Mouse (Mus musculus): ENCODE measurements at regions not wholly inside any gene's neighbourhood (a gene's known extent, or its start where the extent isn't known, plus 50 kb on each side); places are given as distances from the start of the nearest gene placed in this dataset.

DNA sequence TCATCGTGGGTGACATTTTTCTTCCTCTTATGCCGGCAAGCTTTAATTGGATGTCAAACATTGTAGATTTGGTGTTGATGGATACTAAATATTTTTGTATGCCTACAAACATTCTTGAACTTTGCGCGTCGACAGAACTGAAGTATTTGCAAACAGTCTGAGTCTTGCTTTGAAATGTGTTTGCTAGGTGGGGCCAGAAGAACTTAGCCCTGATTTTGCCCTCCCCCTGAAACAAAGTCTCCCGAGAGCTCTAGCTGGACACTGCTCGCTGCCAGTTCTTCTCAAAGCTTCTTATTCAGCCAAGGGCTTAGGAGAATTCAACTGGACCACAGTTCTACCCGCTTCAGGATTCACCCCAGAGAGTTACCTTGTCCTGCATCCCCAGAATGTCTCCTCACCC, 133.0 kb downstream of the Rpap3 start:
- Histone ChIP-seq H3K9ac (no peak overlapping the region), H3K27ac (no peak overlapping the region), H3K4me2 (no peak overlapping the region), H3K4me1 (no peaks in the 10 kb centered on the region), H3K9me3 (no peaks in the 10 kb centered on the region), H3K4me3 (no peak overlapping the region), H3K36me3 (no peaks in the 10 kb centered on the region), H3K27me3 (no peaks in the 10 kb centered on the region)
- WGBS, result 88% methylated on average over 8 of the region's 8 CpGs
- ATAC-seq (ENCODE audit: insufficient number of reproducible peaks, insufficient read depth, low FRiP score, low TSS enrichment, low read depth), result no peak

DNA sequence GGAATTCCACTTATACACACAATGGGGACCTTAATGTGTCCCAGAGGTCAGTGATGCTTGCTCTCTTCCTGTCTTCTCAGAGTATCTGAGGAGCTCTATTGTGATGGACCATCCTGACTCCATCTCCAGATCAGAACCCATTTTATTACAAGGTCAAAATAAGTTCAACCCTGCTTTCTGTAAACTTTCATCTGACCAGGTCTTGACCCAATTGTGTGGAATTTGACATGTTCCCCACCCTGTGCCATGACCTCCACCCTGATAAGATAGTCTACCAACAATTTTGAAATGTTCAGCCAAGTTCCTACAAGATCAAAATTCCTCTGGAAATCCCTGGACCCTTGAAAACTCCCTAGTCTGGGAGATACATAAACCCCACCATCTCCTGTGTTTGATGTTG, 133.7 kb downstream of the Rpap3 start:
- Histone ChIP-seq H3K9me3 (no peaks in the 10 kb centered on the region), H3K4me1 (no peaks in the 10 kb centered on the region), H3K9ac (no peak overlapping the region), H3K36me3 (no peaks in the 10 kb centered on the region), H3K27me3 (no peaks in the 10 kb centered on the region), H3K4me2 (no peak overlapping the region), H3K4me3 (no peak overlapping the region), H3K27ac (no peak overlapping the region)
- no peak for ATAC-seq (ENCODE audit: insufficient number of reproducible peaks, insufficient read depth, low FRiP score, low TSS enrichment, low read depth)

DNA sequence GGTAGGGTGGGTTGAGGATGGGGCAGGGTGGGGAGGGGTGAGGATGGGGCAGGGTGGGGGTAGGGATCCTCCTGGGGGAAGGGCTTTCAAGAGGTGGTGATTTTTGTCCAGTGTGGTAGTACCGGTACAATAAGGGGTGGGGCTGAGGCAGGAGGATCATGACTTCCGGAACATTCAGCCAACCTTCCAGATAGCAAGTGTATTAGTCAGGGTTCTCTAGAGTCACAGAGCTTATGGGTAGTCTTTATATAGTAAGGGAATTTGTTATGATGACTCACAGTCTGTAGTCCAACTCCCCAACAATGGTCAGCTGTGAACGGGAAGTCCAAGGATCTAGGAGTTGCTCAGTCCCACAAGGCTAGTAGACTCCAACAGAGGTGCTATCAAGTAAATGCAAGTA, 145.5 kb downstream of the Rpap3 start:
- no peaks in the 10 kb centered on the region for H3K36me3 ChIP-seq
- peaks cover 7% of the 10 kb centered on the region for H3K9me3 ChIP-seq
- no peaks in the 10 kb centered on the region for H3K4me1 ChIP-seq
- H3K27me3 ChIP-seq, result no peaks in the 10 kb centered on the region
- no peak overlapping the region for H3K9ac ChIP-seq
- no peak overlapping the region for H3K27ac ChIP-seq
- WGBS, result 98% methylated on average over 3 of the region's 3 CpGs
- no peak for ATAC-seq (ENCODE audit: insufficient number of reproducible peaks, insufficient read depth, low FRiP score, low TSS enrichment, low read depth)
- no peak overlapping the region for H3K4me3 ChIP-seq
- no peak overlapping the region for H3K4me2 ChIP-seq

DNA sequence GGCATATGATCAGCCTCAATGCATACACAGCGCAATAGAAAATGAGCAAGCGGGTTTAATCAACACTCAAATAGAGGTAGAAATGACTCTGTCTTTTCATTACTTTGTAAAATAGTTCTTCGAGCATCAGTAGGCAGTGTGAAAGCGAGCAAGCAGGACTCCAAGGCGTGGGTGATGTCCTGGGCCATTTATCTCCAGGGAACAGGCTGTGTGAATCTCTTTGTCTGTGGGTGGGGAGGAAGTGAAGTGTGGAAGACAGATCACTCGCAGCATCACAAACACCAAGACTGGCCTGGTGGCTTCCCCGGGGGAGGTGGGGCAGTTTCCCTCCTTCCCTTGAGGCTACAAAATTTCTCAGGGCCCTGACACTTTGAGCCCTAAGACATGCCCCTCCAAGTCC, 146.9 kb downstream of the Rpap3 start:
- H3K9ac ChIP-seq, result no peak overlapping the region
- H3K4me2 ChIP-seq, result no peak overlapping the region
- no peaks in the 10 kb centered on the region for H3K4me1 ChIP-seq
- no peaks in the 10 kb centered on the region for H3K36me3 ChIP-seq
- no peak overlapping the region for H3K4me3 ChIP-seq
- H3K27ac ChIP-seq, result no peak overlapping the region
- H3K9me3 ChIP-seq, result peaks cover 7% of the 10 kb centered on the region
- ATAC-seq (ENCODE audit: insufficient number of reproducible peaks, insufficient read depth, low FRiP score, low TSS enrichment, low read depth), result no peak
- WGBS, result 91% methylated on average over 7 of the region's 7 CpGs
- H3K27me3 ChIP-seq, result no peaks in the 10 kb centered on the region

DNA sequence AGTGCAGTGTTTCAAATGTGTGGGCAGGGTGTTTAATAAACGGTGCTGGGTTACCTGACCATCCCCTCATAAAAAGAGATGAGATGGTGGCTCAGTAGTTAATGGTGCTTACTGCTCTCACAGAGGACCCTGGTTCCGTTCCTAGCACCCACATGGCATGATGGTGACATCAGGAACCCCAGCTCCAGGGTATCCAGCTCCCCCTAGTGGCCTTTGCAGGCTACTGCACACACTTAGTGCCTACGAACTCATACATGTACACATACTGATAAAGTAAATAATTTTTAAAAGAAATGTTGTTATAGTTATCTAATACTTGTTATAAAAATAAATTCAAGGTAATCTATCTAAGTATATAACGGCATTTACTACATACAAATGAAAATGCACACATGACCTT, 157.3 kb downstream of the Rpap3 start:
- no peak overlapping the region for H3K4me2 ChIP-seq
- H3K9me3 ChIP-seq, result peaks cover 8% of the 10 kb centered on the region
- H3K27ac ChIP-seq, result no peak overlapping the region
- no peak overlapping the region for H3K9ac ChIP-seq
- H3K4me1 ChIP-seq, result no peaks in the 10 kb centered on the region
- H3K36me3 ChIP-seq, result no peaks in the 10 kb centered on the region
- no peak overlapping the region for H3K4me3 ChIP-seq
- whole genome bisulfite sequencing, result 89% methylated on average over 4 of the region's 4 CpGs
- H3K27me3 ChIP-seq, result no peaks in the 10 kb centered on the region
- ATAC-seq (ENCODE audit: insufficient number of reproducible peaks, insufficient read depth, low FRiP score, low TSS enrichment, low read depth), result no peak

DNA sequence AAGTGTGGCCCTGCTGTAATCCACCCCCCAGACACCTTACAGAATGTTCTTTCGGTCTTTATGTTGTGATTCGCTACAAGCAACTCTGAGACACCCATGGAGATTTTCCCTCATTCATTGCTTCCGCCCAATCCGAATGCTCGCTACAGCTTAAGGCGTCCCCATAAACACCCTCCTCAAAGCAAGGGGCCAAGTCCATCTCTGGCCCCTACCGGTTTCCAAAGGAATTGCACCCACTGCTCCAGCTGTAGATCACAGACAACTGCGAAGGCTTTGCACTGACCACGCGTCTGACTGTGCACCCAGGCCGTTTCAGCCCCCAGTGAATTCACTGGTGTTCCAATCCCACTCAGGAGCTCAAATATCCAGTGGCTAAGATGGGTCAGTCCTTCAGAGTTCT, 160.6 kb downstream of the Rpap3 start:
- H3K4me1 ChIP-seq, result no peaks in the 10 kb centered on the region
- H3K9ac ChIP-seq, result no peak overlapping the region
- no peak for ATAC-seq (ENCODE audit: insufficient number of reproducible peaks, insufficient read depth, low FRiP score, low TSS enrichment, low read depth)
- peaks cover 11% of the 10 kb centered on the region for H3K9me3 ChIP-seq
- no peaks in the 10 kb centered on the region for H3K36me3 ChIP-seq
- H3K4me2 ChIP-seq, result no peak overlapping the region
- H3K27ac ChIP-seq, result no peak overlapping the region
- no peak overlapping the region for H3K4me3 ChIP-seq
- no peaks in the 10 kb centered on the region for H3K27me3 ChIP-seq
- WGBS, result 85% methylated on average over 11 of the region's 11 CpGs

DNA sequence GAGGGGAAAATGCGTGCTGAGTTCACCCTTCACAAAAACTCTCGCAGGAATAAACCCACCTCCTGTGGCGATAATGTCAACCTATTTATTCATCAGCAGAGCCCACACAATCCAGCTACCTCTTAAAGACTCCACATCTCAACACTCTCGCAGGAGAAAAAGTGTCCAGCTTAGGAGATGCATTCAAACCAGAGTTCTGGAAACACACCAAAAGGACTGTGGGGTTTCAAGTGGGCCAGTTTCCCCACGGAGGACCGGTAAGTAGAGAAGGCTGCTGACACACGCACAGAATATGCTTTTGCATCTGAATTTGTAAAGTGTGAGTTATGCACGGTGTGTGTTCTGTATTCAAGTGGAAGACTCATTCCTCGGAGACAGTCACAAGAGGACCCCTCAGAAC, 164.0 kb downstream of the Rpap3 start:
- 79% methylated on average over 9 of the region's 9 CpGs for WGBS

DNA sequence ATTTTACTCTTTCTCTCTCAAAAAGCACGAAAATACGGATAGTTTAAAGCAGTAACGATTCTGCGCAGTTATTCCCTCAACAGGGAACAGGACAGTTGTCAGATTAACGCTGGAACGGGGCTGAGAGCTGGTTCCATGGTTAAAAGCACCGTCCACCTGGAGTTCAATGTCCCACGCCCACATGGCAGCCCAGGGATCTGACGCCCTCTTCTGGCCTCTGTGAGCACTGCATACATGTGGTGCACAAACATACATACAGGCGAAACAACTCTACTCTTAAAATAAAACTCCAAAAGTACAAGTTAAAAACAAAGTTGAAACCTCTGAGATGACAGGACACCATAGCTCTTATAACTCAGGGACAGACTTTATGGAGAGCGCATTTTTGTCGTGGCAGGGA, 169.5 kb downstream of the Rpap3 start:
- Histone ChIP-seq H3K9ac (no peak overlapping the region), H3K27me3 (no peaks in the 10 kb centered on the region), H3K4me3 (no peak overlapping the region), H3K9me3 (no peaks in the 10 kb centered on the region), H3K27ac (no peak overlapping the region), H3K4me2 (no peak overlapping the region), H3K36me3 (no peaks in the 10 kb centered on the region), H3K4me1 (0 out of 2 replicates have a peak, but pooled peaks cover 5% of the 10 kb centered on the region)
- 90% methylated on average over 12 of the region's 12 CpGs for WGBS
- ATAC-seq (ENCODE audit: insufficient number of reproducible peaks, insufficient read depth, low FRiP score, low TSS enrichment, low read depth), result no peak

More for the DNA sequence above, 164.0 kb downstream of the Rpap3 start:
- ATAC-seq (ENCODE audit: insufficient number of reproducible peaks, insufficient read depth, low FRiP score, low TSS enrichment, low read depth), result no peak
- H3K27ac ChIP-seq, result no peak overlapping the region
- no peak overlapping the region for H3K9ac ChIP-seq
- peaks cover 8% of the 10 kb centered on the region; the same call in 1 of the 2 replicates for H3K9me3 ChIP-seq
- no peaks in the 10 kb centered on the region for H3K27me3 ChIP-seq
- H3K36me3 ChIP-seq, result no peaks in the 10 kb centered on the region
- no peak overlapping the region for H3K4me2 ChIP-seq
- H3K4me1 ChIP-seq, result no peaks in the 10 kb centered on the region
- H3K4me3 ChIP-seq, result no peak overlapping the region

DNA sequence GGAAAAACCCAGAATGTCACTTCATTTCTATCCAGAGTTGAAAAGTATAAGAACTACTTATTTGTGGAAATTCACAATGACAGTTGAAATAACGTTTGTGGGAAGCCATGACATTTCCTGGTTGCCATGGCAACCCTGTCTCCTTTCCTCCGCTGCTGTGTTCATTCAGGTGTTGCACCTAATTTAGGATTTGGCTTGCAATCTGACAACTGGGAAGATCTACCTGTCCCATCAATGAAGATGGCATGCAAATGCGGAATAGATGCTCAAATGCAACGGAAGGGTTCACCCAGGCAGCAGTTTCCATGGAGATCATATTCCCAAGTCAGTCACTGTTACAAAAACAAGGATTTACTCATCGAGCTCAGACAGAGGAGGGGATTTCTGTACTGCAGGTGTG, 170.7 kb downstream of the Rpap3 start:
- Histone ChIP-seq H3K36me3 (no peaks in the 10 kb centered on the region), H3K9me3 (no peaks in the 10 kb centered on the region), H3K9ac (no peak overlapping the region), H3K4me1 (0 out of 2 replicates have a peak, but pooled peaks cover 5% of the 10 kb centered on the region), H3K27ac (no peak overlapping the region), H3K4me3 (no peak overlapping the region), H3K27me3 (no peaks in the 10 kb centered on the region), H3K4me2 (no peak overlapping the region)
- ATAC-seq (ENCODE audit: insufficient number of reproducible peaks, insufficient read depth, low FRiP score, low TSS enrichment, low read depth), result no peak
- 69% methylated on average over 5 of the region's 5 CpGs for WGBS

DNA sequence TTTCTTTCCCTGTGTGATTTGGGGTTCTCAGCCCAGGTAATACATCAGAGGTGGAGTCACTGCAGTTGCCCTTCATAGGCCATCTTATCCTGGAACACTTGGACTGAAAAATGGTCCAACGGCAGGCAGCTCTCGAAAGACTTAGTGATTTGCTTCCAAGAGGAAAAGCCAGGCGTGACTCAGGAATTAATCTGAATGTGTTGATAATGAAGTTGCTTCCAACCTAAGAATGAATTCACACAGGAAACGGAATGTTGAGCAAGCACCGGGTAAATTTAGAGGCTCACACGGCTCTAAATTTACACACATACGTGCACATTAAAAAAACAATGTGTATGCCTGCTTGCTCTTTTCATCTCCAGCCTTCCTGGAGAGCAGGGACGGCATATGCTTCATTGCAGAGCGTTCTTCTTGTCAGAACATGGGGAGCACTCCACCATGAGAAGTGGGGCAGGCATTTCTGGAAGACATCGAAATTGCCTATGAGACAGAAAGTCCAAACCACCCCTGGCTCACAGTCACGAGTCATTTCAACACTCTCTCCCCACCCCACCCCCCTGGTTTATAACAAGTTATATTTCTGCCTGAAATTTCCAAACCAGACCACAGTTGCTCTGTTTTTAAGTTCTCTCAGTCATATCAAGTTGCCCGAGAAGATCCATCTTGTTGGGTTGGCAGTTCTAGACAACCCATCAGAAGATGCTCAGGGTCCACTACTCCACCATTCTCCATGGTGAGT, 171.9 kb downstream of the Rpap3 start:
- Histone ChIP-seq H3K27ac (no peak overlapping the region), H3K27me3 (no peaks in the 10 kb centered on the region), H3K36me3 (no peaks in the 10 kb centered on the region), H3K9ac (no peak overlapping the region), H3K9me3 (no peaks in the 10 kb centered on the region), H3K4me1 (0 out of 2 replicates have a peak, but pooled peaks cover 5% of the 10 kb centered on the region), H3K4me2 (no peak overlapping the region), H3K4me3 (no peak overlapping the region)
- WGBS, result 82% methylated on average over 12 of the region's 12 CpGs
- ATAC-seq (ENCODE audit: insufficient number of reproducible peaks, insufficient read depth, low FRiP score, low TSS enrichment, low read depth), result no peak

DNA sequence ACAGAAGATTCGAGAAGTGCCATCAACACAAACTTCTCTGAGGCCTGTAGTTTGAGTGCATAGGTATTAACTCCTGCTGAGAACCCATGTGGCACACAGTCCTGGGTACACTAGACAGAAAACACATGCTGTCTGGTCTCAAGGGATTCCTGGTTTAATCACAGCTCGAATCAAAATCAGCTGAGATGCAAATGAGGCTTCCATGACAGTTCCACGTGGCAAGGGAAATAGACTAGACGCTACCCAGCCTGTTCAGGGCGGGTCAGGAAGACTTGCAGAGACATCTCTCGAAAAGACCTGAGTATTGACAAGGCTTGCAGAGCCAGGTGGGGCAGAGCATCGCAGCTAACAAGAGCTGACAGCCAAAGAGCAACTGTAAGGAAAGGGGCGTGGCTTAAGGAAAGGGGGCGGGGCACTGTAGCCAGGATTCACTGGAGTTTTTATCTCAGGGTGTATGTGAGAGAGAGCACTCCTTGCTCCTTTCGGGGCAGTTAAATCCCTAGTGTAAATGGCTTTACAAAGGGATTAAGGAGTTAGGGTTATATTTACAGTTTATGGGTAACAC, 173.2 kb downstream of the Rpap3 start:
- WGBS, result 45% methylated on average over 10 of the region's 10 CpGs
- Histone ChIP-seq H3K36me3 (no peaks in the 10 kb centered on the region), H3K9ac (no peak overlapping the region), H3K27me3 (no peaks in the 10 kb centered on the region), H3K4me2 (no peak overlapping the region), H3K4me3 (no peak overlapping the region), H3K27ac (no peak overlapping the region), H3K9me3 (no peaks in the 10 kb centered on the region), H3K4me1 (0 out of 2 replicates have a peak, but pooled peaks cover 5% of the 10 kb centered on the region)
- ATAC-seq (ENCODE audit: insufficient number of reproducible peaks, insufficient read depth, low FRiP score, low TSS enrichment, low read depth), result no peak

DNA sequence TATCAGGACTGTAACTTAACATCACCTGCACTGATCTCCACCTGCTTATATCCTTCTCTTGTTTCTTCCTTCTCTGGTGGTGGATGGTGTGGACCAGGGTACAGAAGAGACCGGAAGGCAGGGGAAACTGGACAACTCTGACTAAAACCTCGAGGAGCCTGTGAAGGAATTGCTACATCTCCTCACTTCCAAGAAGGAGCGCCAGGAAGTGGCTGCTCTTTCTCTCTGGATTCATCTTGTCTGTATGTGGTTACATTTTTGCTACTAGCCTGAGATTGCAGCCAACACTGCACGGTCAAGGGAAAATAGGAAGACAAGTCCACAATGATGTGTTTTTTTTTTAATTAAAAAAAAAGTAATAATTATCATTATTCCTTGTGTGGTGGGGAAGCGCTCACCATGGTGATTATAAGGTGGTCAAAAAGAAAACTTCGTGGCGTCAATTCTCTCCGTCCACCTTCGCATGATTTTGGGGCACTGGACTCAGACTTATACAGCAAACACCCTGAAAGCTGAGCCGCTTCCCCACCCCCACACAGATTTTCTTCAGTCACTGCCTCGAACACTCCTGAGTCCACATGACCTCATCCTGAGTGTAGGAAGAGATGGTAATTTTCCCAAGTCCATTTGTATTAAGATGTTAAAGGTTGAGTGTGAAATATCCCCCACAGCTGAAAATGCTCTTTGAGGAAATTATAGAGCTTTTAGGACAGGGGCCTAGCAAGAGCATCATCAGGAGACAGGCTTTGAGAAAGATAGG, 177.2 kb downstream of the Rpap3 start:
- H3K4me3 ChIP-seq, result no peak overlapping the region
- H3K27me3 ChIP-seq, result no peaks in the 10 kb centered on the region
- H3K36me3 ChIP-seq, result no peaks in the 10 kb centered on the region
- ATAC-seq (ENCODE audit: insufficient number of reproducible peaks, insufficient read depth, low FRiP score, low TSS enrichment, low read depth), result no peak
- 78% methylated on average over 11 of the region's 11 CpGs for WGBS
- no peak overlapping the region for H3K27ac ChIP-seq
- H3K4me1 ChIP-seq, result 0 out of 2 replicates have a peak, but pooled peaks cover 5% of the 10 kb centered on the region
- H3K4me2 ChIP-seq, result no peak overlapping the region
- no peaks in the 10 kb centered on the region for H3K9me3 ChIP-seq
- H3K9ac ChIP-seq, result no peak overlapping the region
